Mouse (Mus musculus) embryonic facial prominence, embryonic 15.5 days (tissue): ENCODE results near the gene Hist1h2bh. TPM values are rescaled to one million over a fixed set of nuclear protein-coding genes. Genes with fewer than 3 reads are reported as not detected.
"Not testable (repeated sequence)": the region's sequence is repeated elsewhere in the genome, so short reads cannot be mapped to it uniquely, and the experiment has no call there.

Source experiments
- ATAC-seq: fragments of 200-750 bp; cut with Nextera tagmentation; 2 replicates; pipeline ENCODE4 v1.8.0; 2017; ENCODE audit warnings: low read depth, moderate TSS enrichment; ENCODE audit not compliant: insufficient number of reproducible peaks, low FRiP score, low TSS enrichment
- H3K27ac ChIP-seq: fragments of 300-500 bp; sonication (generic); replicated peaks from 2 replicates; pipeline ENCODE4 v1.5.1; 2015; ENCODE audit warnings: mild to moderate bottlenecking, inconsistent platforms
- H3K27me3 ChIP-seq: fragments of 300-500 bp; sonication (generic); 2 replicates; pipeline ENCODE4 v1.6.1; 2015; ENCODE audit warnings: inconsistent platforms
- H3K36me3 ChIP-seq: fragments of 300-500 bp; sonication (generic); 2 replicates; pipeline ENCODE4 v1.6.1; 2015; ENCODE audit warnings: mild to moderate bottlenecking, inconsistent platforms
- H3K4me1 ChIP-seq: fragments of 300-500 bp; sonication (generic); 2 replicates; pipeline ENCODE4 v1.6.1; 2015; ENCODE audit warnings: inconsistent platforms
- H3K4me2 ChIP-seq: fragments of 300-500 bp; sonication (generic); replicated peaks from 2 replicates; pipeline ENCODE4 v1.6.1; 2015; ENCODE audit warnings: mild to moderate bottlenecking, inconsistent platforms
- H3K4me3 ChIP-seq: fragments of 300-500 bp; sonication (generic); replicated peaks from 2 replicates; pipeline ENCODE4 v1.5.1; 2015; ENCODE audit warnings: mild to moderate bottlenecking, inconsistent platforms
- H3K9ac ChIP-seq: fragments of 300-500 bp; sonication (generic); 2 replicates; pipeline ENCODE4 v1.6.1; 2015; ENCODE audit warnings: inconsistent platforms
- H3K9me3 ChIP-seq: fragments of 300-500 bp; sonication (generic); replicated peaks from 2 replicates; pipeline ENCODE4 v1.6.1; 2016; ENCODE audit warnings: inconsistent platforms
- WGBS: fragments of 180-500 bp; shearing (Covaris S2); methylation state at CpG from one replicate; pipeline ENCODE4 v1.1.7; 2015; 5-methylcytosine and 5-hydroxymethylcytosine counted together
- polyA plus RNA-seq: library from polyadenylated mRNA; unstranded; fragments of >200 nt; fragmentation: Nextera tagmentation; extraction: Ambion mirVana; gene quantifications from 2 replicates; pipeline ENCODE4 v1.2.1, GENCODE M21; 2015

The Hist1h2bh gene
- polyA plus RNA-seq, 1 experiment from 2014 or later: 1.0 TPM

DNA sequence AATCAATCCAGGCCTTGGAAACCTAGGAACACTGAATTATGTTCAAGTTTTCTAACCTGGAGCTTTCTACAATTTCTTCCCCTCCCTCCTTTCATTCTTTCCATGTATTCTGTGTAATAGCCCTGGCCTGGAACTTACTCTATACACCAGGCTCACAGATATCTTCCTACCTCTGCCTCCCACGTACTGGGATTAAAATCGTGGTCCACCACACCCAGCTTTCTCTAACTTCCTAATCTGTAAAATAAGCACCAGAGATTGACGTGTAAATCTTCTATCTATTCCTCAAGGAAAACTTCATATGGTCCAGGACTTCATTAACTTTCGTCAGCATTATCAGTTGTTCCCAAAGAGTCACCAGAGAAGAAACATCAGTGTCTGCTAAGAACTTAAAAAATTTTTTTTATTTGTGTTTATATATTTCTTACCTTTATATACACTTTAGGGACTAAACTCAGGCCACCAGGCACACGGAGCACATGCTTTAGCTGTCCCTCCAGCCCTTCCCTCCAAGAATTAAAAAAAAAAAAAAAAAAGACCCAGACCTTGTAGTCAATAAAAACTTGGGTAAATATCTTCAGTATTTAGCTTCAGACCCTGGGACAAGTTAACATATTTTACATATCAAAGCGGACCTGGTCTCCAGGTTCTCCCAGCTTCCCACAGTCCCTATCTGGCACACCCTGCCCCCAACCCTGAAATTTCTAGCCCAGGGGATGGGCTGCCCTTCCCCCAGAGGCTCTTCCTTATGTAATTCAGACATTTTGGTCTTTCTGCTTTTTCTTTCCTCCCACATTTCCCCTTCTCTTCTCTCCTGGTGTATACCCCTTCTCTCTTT lies 39.2 kb upstream of the Hist1h2bh start:
- no peaks in the 10 kb centered on the region for H3K27me3 ChIP-seq
- no peaks in the 10 kb centered on the region for H3K36me3 ChIP-seq
- peak overlapping the region; percentile 59 for H3K4me2 ChIP-seq
- H3K4me3 ChIP-seq: peak overlapping the region; percentile 53
- peak overlapping the region; percentile 31; the same call in 1 of the 2 replicates for H3K9ac ChIP-seq
- H3K9me3 ChIP-seq: no peaks in the 10 kb centered on the region
- no peak for ATAC-seq
- 6% methylated on average over 6 of the region's 6 CpGs for WGBS
- H3K27ac ChIP-seq: peak overlapping the region; percentile 97
- peaks cover 29% of the 10 kb centered on the region for H3K4me1 ChIP-seq

- Histone ChIP-seq H3K27me3 (no peaks in the 10 kb centered on the region), H3K27ac (peak within 1 kb of the TSS; percentile 97), H3K36me3 (no peaks in the 10 kb centered on the region), H3K4me3 (peak within 1 kb of the TSS; percentile 53), H3K4me1 (peaks cover 36% of the 10 kb centered on the region), H3K4me2 (peak within 1 kb of the TSS; percentile 59), H3K9me3 (no peaks in the 10 kb centered on the region), H3K9ac (peak within 1 kb of the TSS; percentile 31; the same call in 1 of the 2 replicates)
- ATAC-seq: peak; percentile 90
- under 1% methylated on average over 43 of the region's 43 CpGs for WGBS
Observed at GRCm38 (mm10) chr13:23581408-23582218, 38.4 kb upstream of the Hist1h2bh start, which contains the start of gene Hist1h4d. Gene Hist1h4d (plus strand): TSS chr13:23581598.

- no peak for ATAC-seq
- Histone ChIP-seq H3K4me3 (no peak overlapping the region), H3K9me3 (no peaks in the 10 kb centered on the region), H3K27me3 (no peaks in the 10 kb centered on the region), H3K9ac (no peak overlapping the region), H3K36me3 (no peaks in the 10 kb centered on the region), H3K4me1 (peaks cover 33% of the 10 kb centered on the region), H3K27ac (no peak overlapping the region), H3K4me2 (no peak overlapping the region)
- WGBS: 80% methylated on average over 1 of the region's 1 CpGs
Observed at GRCm38 (mm10) chr13:23577835-23578234, 34.6 kb upstream of the Hist1h2bh start.

DNA sequence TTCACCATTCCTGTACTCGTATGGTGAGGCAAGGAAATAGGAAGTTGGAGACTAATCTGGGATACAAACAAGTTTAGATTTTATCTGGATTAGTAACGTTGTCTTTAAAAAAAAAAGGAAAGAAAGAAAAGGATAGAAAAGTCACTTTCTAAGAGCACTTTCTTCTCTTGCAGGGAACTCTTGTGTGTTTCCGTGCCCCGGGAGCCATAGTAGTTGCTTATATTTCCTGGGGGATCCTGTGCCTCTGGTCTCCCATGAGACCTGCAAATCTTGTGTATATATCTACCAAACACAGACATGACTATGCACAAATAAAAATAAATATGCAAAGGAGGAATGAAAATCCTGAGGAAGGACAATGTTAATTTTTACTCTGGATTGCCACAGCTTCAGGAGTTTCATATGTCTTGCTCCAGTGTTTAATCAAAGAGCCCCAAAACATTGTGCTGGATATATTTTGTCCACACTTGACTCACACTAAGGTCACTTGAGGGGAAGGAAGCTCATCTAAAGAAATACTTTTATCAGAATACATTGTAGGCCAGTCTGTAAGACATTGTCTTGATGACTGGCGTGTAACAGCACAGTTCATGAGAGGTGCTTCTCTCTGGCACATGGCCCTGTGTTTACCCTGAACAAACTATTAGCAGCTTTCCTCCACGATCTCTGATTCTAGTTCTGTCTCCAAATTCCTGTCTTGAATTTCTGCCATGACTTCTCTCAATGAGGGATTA lies 33.9 kb upstream of the Hist1h2bh start:
- H3K27me3 ChIP-seq: no peaks in the 10 kb centered on the region
- ATAC-seq: no peak

DNA sequence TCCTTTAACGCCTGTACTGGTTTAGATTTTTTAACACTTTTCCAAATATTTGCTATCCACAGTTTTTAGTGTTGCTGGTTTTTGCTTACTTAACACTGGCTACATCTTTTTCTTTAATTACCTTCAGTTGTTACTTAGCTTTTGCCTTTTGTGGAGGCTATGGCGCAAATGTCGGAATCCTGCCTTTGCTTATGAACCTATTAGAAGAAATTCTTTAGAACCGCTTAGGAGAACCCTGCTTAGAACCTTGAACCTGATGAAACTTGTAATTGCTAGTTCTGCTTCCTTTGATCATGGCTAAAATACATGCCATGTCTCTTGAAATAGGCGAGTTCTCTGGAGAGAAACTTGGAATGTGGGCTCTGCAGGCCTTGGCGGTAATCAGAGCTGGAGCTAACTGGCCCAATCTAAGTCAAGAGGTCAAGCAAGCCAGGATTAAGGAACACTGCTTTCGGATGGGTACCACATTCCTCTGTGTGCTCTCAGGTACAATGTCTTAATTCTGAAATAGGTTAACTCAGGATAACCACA lies 33.2 kb upstream of the Hist1h2bh start:
- peak overlapping the region; percentile 46 for H3K4me3 ChIP-seq
- peak overlapping the region; percentile 67 for H3K4me2 ChIP-seq
- WGBS: 3% methylated on average over 7 of the region's 7 CpGs
- H3K9ac ChIP-seq: peak overlapping the region; percentile 12; the same call in 1 of the 2 replicates
- H3K27ac ChIP-seq: peak overlapping the region; percentile 84
- no peaks in the 10 kb centered on the region for H3K27me3 ChIP-seq
- no peaks in the 10 kb centered on the region for H3K9me3 ChIP-seq
- peaks cover 30% of the 10 kb centered on the region for H3K4me1 ChIP-seq
- no peaks in the 10 kb centered on the region for H3K36me3 ChIP-seq
- no peak for ATAC-seq

More for the DNA sequence above, 33.9 kb upstream of the Hist1h2bh start:
- Histone ChIP-seq H3K9me3 (no peaks in the 10 kb centered on the region), H3K36me3 (no peaks in the 10 kb centered on the region), H3K9ac (no peak overlapping the region), H3K4me3 (peak overlapping the region; percentile 46), H3K4me1 (peaks cover 32% of the 10 kb centered on the region), H3K4me2 (peak overlapping the region; percentile 67), H3K27ac (peak overlapping the region; percentile 84)
- 32% methylated on average over 6 of the region's 6 CpGs for WGBS

- ATAC-seq, H3K27me3 ChIP-seq, H3K9me3 ChIP-seq, H3K36me3 ChIP-seq: not testable (repeated sequence)
- peak overlapping the region; percentile 84 for H3K27ac ChIP-seq
- WGBS: under 1% methylated on average over 11 of the region's 40 CpGs
- peak overlapping the region; percentile 44; the same call in 1 of the 2 replicates for H3K9ac ChIP-seq
- peak overlapping the region; percentile 46 for H3K4me3 ChIP-seq
- H3K4me1 ChIP-seq: peaks cover 28% of the 10 kb centered on the region
- peak overlapping the region; percentile 67 for H3K4me2 ChIP-seq
Observed at GRCm38 (mm10) chr13:23575864-23576313, 32.7 kb upstream of the Hist1h2bh start.

DNA sequence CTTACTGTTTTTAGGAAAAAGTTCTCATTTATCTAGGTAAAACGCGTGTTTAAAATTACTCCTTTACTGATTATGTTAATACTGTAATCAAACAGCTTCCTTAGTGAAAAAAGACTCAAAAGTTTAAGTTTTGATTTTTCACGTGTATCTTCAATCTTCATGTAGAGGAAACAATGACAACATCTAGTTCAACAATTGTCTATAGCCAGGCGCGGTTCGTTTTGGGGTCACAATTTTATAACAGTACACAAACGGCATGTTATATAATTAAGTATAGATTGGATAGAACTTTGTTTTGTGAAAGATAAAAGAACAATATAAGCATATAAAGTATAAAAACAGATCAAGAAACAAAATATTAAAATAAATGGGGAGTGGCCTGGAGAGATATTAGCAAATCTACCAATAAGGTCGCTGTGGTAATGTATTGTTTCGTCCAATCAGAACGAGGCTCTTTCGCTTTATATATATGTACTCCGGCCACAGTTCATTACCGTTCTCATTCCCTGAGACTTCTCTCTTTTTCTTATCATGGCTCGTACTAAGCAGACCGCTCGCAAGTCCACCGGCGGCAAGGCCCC lies 32.2 kb upstream of the Hist1h2bh start, which contains the start of gene Hist1h3d:
Gene Hist1h3d (plus strand): TSS at position 493 of the 581 bp plus-strand sequence.
- Histone ChIP-seq H3K27ac (peak within 1 kb of the TSS; percentile 84), H3K27me3 (no peaks in the 10 kb centered on the region), H3K4me1 (peaks cover 26% of the 10 kb centered on the region), H3K36me3 (no peaks in the 10 kb centered on the region), H3K4me2 (peak within 1 kb of the TSS; percentile 67), H3K9me3 (no peaks in the 10 kb centered on the region), H3K9ac (peak within 1 kb of the TSS; percentile 44; the same call in 1 of the 2 replicates), H3K4me3 (peak within 1 kb of the TSS; percentile 46)
- WGBS: under 1% methylated on average over 18 of the region's 18 CpGs
- ATAC-seq: peak; percentile 55

DNA sequence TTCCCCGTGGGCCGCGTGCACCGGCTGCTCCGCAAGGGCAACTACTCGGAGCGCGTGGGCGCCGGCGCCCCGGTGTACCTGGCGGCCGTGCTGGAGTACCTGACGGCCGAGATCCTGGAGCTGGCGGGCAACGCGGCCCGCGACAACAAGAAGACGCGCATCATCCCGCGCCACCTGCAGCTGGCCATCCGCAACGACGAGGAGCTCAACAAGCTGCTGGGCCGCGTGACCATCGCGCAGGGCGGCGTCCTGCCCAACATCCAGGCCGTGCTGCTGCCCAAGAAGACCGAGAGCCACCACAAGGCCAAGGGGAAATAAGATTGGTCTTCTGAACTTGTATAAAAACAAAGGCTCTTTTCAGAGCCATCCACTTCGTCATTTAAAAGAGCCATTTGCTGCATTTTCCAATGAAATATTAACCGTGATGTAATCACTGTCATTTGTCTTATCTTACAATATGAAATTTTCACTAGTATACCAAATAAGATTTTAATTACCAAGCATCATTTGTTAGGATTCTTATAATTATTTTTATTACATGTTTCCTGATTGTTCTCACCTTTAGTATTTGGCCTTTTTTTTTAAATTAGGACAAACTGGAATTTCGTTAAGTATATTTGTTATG lies 31.5 kb upstream of the Hist1h2bh start:
- Histone ChIP-seq H3K4me2 (peak overlapping the region; percentile 67), H3K4me3 (peak overlapping the region; percentile 49), H3K4me1 (peaks cover 29% of the 10 kb centered on the region), H3K27ac (peak overlapping the region; percentile 96)
- not testable (repeated sequence) for H3K9me3 ChIP-seq, H3K36me3 ChIP-seq, H3K9ac ChIP-seq, ATAC-seq, H3K27me3 ChIP-seq
- WGBS: 0% methylated on average over 5 of the region's 39 CpGs

DNA sequence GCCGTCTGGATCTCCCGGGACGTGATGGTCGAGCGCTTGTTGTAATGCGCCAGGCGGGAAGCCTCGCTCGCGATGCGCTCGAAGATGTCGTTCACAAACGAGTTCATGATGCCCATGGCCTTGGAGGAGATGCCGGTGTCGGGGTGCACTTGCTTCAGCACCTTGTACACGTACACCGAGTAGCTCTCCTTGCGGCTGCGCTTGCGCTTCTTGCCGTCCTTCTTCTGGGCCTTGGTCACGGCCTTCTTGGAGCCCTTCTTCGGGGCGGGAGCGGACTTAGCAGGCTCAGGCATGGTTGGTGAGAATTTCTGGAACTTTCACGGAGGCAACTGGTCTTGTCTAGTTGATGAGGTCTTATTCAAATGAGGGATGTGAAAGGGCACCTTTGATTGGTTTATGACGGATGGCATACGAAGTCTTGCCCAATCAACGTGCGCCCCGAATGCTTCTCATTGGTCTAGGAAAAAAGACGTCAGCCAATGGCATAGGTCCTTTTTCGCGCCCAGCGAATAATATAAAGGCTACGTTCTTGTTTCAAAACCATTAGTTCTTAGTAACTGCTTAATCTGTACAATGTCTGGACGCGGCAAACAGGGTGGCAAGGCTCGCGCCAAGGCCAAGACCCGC lies 30.8 kb upstream of the Hist1h2bh start, which contains the start of the genes Hist1h2bf and Hist1h2ad:
Gene Hist1h2bf (minus strand): TSS at position 299 of the 627 bp plus-strand sequence.
Gene Hist1h2ad (plus strand): TSS at position 484 of the 627 bp plus-strand sequence.
- not testable (repeated sequence) for H3K36me3 ChIP-seq, H3K9me3 ChIP-seq, H3K27me3 ChIP-seq
- Histone ChIP-seq H3K4me1 (peaks cover 29% of the 10 kb centered on the region), H3K27ac (peak within 1 kb of the TSS; percentile 96), H3K4me2 (peak within 1 kb of the TSS; percentile 67), H3K9ac (peak within 1 kb of the TSS; percentile 40), H3K4me3 (peak within 1 kb of the TSS; percentile 49)
- under 1% methylated on average over 42 of the region's 42 CpGs for WGBS
- ATAC-seq: peak; percentile 90
